Mouse (Mus musculus) lung, embryonic 15.5 days (tissue): ENCODE results near the gene Olfr372. TPM values are rescaled to one million over a fixed set of nuclear protein-coding genes. Genes with fewer than 3 reads are reported as not detected.
"Not testable (repeated sequence)": the region's sequence is repeated elsewhere in the genome, so short reads cannot be mapped to it uniquely, and the experiment has no call there.

Experiments
- ATAC-seq: fragments of 200-750 bp; cut with Nextera tagmentation; 2 replicates; pipeline ENCODE4 v1.8.0; 2017; ENCODE audit warnings: moderate number of reproducible peaks, borderline replicate concordance; ENCODE audit not compliant: low FRiP score, low TSS enrichment; ENCODE audit errors: extremely low read depth
- H3K27ac ChIP-seq: fragments of 300-500 bp; sonication (generic); 2 replicates; pipeline ENCODE4 v1.5.1; 2015; ENCODE audit warnings: moderate library complexity, mild to moderate bottlenecking, inconsistent platforms
- H3K27me3 ChIP-seq: fragments of 300-500 bp; sonication (generic); 2 replicates; pipeline ENCODE4 v1.6.1; 2015; ENCODE audit warnings: inconsistent platforms
- H3K36me3 ChIP-seq: fragments of 300-500 bp; sonication (generic); 2 replicates; pipeline ENCODE4 v1.6.1; 2015; ENCODE audit warnings: inconsistent platforms
- H3K4me1 ChIP-seq: fragments of 300-500 bp; sonication (generic); 2 replicates; pipeline ENCODE4 v1.6.1; 2015; ENCODE audit warnings: inconsistent platforms
- H3K4me2 ChIP-seq: fragments of 300-500 bp; sonication (generic); 2 replicates; pipeline ENCODE4 v1.6.1; 2015; ENCODE audit warnings: inconsistent platforms, mild to moderate bottlenecking, moderate library complexity
- H3K4me3 ChIP-seq: fragments of 300-500 bp; sonication (generic); 2 replicates; pipeline ENCODE4 v1.5.1; 2015; ENCODE audit warnings: mild to moderate bottlenecking, inconsistent platforms
- H3K9ac ChIP-seq: fragments of 300-500 bp; sonication (generic); 2 replicates; pipeline ENCODE4 v1.6.1; 2015; ENCODE audit warnings: inconsistent platforms
- H3K9me3 ChIP-seq: fragments of 300-500 bp; sonication (generic); 2 replicates; pipeline ENCODE4 v1.6.1; 2016; ENCODE audit warnings: inconsistent platforms
- WGBS: fragments of 180-500 bp; shearing (Covaris S2); methylation state at CpG from one replicate; pipeline ENCODE4 v1.1.7; 2015; 5-methylcytosine and 5-hydroxymethylcytosine counted together
- polyA plus RNA-seq: library from polyadenylated mRNA; unstranded; fragments of >200 nt; fragmentation: Nextera tagmentation; extraction: Ambion mirVana; gene quantifications from 2 replicates; pipeline ENCODE4 v1.2.1, GENCODE M21; 2015

The Olfr372 gene
- not detected in 2 replicates for polyA plus RNA-seq

- not testable (repeated sequence) for H3K36me3 ChIP-seq, H3K27me3 ChIP-seq, H3K27ac ChIP-seq, H3K4me3 ChIP-seq, ATAC-seq, H3K9me3 ChIP-seq, H3K4me2 ChIP-seq, H3K9ac ChIP-seq, H3K4me1 ChIP-seq
- WGBS, result 59% methylated on average over 4 of the region's 4 CpGs
Measured at GRCm38 (mm10) chr8:72040918-72041317, at the start of gene Olfr372. TSS of gene Olfr372 (plus strand) at chr8:72041218.

GRCm38 (mm10) chr8:71999434-71999833, 41.6 kb upstream of the Olfr372 start:
- ATAC-seq, result no peak
- WGBS, result 63% methylated on average over 1 of the region's 1 CpGs

DNA sequence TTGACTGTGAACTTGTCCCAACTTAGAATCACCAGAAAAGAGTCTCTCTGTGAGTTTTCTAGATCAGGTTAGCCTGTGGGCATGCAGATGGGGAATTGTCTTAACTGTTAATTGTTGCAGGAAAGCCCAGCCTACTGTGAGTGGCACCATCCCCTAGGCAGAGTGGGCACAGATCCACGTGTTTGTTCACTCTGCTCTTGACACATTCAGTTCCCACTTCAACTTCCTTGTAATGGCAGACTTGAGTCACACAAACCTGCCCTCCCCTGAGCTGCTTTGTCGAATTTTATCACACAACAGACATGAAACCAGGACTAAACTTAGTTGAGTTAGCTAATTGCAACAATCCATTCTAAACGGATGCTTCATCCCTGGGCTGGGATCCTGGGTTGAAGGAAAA, 40.8 kb upstream of the Olfr372 start:
- Histone ChIP-seq H3K4me2 (no peak overlapping the region), H3K27me3 (no peaks in the 10 kb centered on the region), H3K9me3 (no peaks in the 10 kb centered on the region), H3K27ac (no peak overlapping the region), H3K9ac (no peak overlapping the region), H3K4me1 (no peaks in the 10 kb centered on the region), H3K4me3 (no peak overlapping the region), H3K36me3 (no peaks in the 10 kb centered on the region)
- WGBS, result 54% methylated on average over 3 of the region's 3 CpGs
- no peak for ATAC-seq

More at GRCm38 (mm10) chr8:71999434-71999833, 41.6 kb upstream of the Olfr372 start:
- no peaks in the 10 kb centered on the region for H3K4me1 ChIP-seq
- no peaks in the 10 kb centered on the region for H3K36me3 ChIP-seq
- no peaks in the 10 kb centered on the region for H3K9me3 ChIP-seq
- no peak overlapping the region for H3K9ac ChIP-seq
- H3K4me3 ChIP-seq, result no peak overlapping the region
- no peak overlapping the region for H3K27ac ChIP-seq
- no peak overlapping the region for H3K4me2 ChIP-seq
- no peaks in the 10 kb centered on the region for H3K27me3 ChIP-seq

DNA sequence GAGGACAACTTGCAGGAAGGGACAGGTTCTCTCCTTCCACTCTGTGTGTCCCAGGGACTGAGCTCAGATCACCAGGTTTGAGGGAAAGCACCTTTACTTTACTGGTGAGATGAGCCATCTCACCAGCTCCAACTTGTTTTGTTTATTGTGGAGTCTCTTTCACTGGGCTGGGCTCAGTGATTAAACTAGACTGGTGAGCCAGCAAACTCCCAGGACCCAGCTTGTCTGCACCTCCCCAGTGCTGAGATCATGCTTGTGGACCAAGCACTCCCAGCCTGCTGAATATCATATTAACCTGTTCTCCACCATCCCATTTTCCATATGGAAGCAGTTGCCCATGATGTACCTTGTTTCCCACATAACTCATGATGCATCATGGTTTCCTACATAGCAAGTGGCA, 38.1 kb upstream of the Olfr372 start:
- no peak overlapping the region for H3K4me2 ChIP-seq
- no peak for ATAC-seq
- no peak overlapping the region for H3K27ac ChIP-seq
- no peaks in the 10 kb centered on the region for H3K27me3 ChIP-seq
- no peaks in the 10 kb centered on the region for H3K36me3 ChIP-seq
- no peak overlapping the region for H3K9ac ChIP-seq
- no peak overlapping the region for H3K4me3 ChIP-seq
- H3K4me1 ChIP-seq, result no peaks in the 10 kb centered on the region
- no peaks in the 10 kb centered on the region for H3K9me3 ChIP-seq

DNA sequence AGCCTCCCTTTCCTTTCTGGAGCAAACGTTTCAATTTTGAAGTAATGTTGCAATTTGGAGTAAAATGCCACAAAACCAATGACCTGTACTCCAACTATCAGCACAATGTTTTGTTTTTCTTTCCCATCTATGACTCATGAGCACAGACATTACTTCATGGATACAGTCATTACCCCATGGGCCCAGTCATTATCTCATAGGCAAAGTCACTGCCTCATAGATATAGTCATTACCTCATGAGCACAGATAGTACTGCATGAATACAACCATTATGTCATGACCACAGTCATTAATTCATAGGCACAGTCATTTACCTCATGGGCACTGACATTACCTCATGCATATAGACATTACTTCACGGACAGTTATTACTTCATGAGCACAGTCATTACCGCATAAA, 35.1 kb upstream of the Olfr372 start:
- 73% methylated on average over 3 of the region's 3 CpGs for WGBS
- Histone ChIP-seq H3K4me3 (no peak overlapping the region), H3K36me3 (no peaks in the 10 kb centered on the region), H3K4me1 (no peaks in the 10 kb centered on the region), H3K9ac (no peak overlapping the region), H3K27me3 (no peaks in the 10 kb centered on the region), H3K27ac (no peak overlapping the region), H3K4me2 (no peak overlapping the region), H3K9me3 (no peaks in the 10 kb centered on the region)
- no peak for ATAC-seq

DNA sequence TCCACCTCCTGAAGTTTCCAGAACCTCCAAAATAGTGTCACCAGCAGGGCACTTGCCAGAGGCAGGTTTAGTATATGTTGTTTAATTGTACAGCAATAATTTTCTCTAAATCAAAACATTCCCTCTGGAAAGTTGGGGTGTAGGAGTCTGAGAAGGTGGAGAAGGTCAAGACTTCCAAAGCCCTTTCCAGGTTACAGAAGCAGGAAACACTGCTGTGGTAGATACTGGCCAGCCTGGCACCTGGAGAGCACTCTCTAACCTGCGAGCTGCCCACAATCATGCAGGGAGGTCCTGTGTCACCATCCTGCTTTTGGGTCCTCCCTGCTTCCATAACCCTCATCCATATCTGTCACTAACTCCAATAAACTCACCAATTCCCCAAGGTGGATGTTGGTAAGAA, 34.3 kb upstream of the Olfr372 start:
- Histone ChIP-seq H3K9me3 (no peaks in the 10 kb centered on the region), H3K27me3 (no peaks in the 10 kb centered on the region), H3K36me3 (no peaks in the 10 kb centered on the region), H3K27ac (no peak overlapping the region), H3K4me2 (no peak overlapping the region), H3K4me1 (no peaks in the 10 kb centered on the region), H3K9ac (no peak overlapping the region), H3K4me3 (no peak overlapping the region)
- no peak for ATAC-seq
- 52% methylated on average over 1 of the region's 1 CpGs for WGBS

- no peak for ATAC-seq
- Histone ChIP-seq H3K4me1 (no peaks in the 10 kb centered on the region), H3K9me3 (no peaks in the 10 kb centered on the region), H3K27me3 (no peaks in the 10 kb centered on the region), H3K4me2 (no peak overlapping the region), H3K27ac (no peak overlapping the region), H3K9ac (no peak overlapping the region), H3K4me3 (no peak overlapping the region), H3K36me3 (no peaks in the 10 kb centered on the region)
- WGBS, result 58% methylated on average over 3 of the region's 3 CpGs
Measured at GRCm38 (mm10) chr8:72008134-72008641, 32.8 kb upstream of the Olfr372 start.

DNA sequence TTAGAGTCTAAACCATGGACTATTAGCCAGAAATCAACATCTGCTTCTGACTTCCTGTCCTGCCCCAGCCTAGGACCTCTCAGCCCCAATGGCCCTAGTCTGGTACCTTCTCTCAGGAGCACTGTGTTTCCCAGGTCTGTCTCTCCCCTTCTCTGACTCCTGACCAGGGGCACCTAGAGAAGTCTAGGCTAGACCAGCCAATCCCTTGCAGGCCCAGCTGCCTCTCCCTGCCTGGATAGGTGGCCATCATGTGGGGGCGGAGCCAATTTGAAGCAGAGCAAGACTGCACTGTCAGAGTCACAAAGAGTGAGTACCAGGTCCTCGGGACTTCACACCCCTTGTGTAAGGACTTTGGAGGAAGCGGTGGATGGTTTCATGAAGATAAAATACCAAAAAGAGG, 31.5 kb upstream of the Olfr372 start, which contains the start of gene Cyp4f18:
TSS of gene Cyp4f18 (minus strand) at position 154 of the 400 bp plus-strand sequence.
- no peaks in the 10 kb centered on the region for H3K36me3 ChIP-seq
- no peak within 1 kb of the TSS for H3K27ac ChIP-seq
- no peak for ATAC-seq
- whole genome bisulfite sequencing, result 64% methylated on average over 3 of the region's 3 CpGs
- no peak within 1 kb of the TSS for H3K4me2 ChIP-seq
- H3K27me3 ChIP-seq, result no peaks in the 10 kb centered on the region
- no peaks in the 10 kb centered on the region for H3K9me3 ChIP-seq
- no peak within 1 kb of the TSS for H3K9ac ChIP-seq
- H3K4me3 ChIP-seq, result no peak within 1 kb of the TSS
- H3K4me1 ChIP-seq, result no peaks in the 10 kb centered on the region

DNA sequence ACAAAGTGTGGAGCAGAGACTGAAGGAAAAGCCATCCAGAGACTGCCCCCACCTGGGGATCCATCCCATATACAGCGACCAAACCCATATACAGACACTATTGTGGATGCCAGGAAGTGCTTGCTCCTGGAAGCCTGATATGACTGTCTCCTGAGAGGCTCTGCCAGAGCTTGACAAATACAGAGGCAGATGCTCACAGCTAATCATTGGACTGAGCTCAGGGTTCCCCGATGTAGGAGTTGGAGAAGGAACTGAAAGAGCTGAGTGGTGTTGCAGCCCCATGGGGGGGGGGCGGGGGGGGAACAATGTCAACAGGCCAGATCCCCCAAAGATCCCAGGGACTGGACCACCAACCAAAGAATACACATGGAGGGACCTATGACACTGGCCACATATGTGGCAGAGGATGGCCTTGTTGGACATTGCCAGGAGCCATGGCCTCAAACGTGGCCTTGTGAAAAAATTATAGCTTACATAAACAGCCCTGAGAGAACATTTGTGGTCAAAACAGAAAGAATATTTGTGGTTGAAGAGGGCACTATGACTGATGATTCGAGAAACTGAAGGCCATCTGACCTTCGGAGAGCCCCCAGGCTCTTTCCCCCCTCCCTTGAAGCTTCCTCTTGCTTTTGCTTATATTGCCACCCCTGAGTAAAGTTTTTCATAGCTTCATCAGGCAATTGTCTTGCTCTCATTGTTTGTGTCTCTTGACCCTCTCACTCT, 27.4 kb upstream of the Olfr372 start:
- not testable (repeated sequence) for H3K4me1 ChIP-seq, H3K9me3 ChIP-seq, H3K4me3 ChIP-seq, H3K4me2 ChIP-seq, ATAC-seq, H3K36me3 ChIP-seq, H3K27me3 ChIP-seq, H3K27ac ChIP-seq, H3K9ac ChIP-seq
- 53% methylated on average over 6 of the region's 6 CpGs for WGBS

- H3K9me3 ChIP-seq, H3K27me3 ChIP-seq, H3K4me2 ChIP-seq, ATAC-seq, H3K9ac ChIP-seq, H3K4me3 ChIP-seq, H3K36me3 ChIP-seq, H3K4me1 ChIP-seq, H3K27ac ChIP-seq: not testable (repeated sequence)
- WGBS, result 33% methylated on average over 2 of the region's 2 CpGs
Measured at GRCm38 (mm10) chr8:72017339-72017738, 23.7 kb upstream of the Olfr372 start.

- Histone ChIP-seq H3K4me2 (no peak overlapping the region), H3K36me3 (no peaks in the 10 kb centered on the region), H3K9ac (no peak overlapping the region), H3K9me3 (no peaks in the 10 kb centered on the region), H3K4me1 (no peaks in the 10 kb centered on the region), H3K27me3 (no peaks in the 10 kb centered on the region), H3K27ac (no peak overlapping the region), H3K4me3 (no peak overlapping the region)
- no peak for ATAC-seq
- 57% methylated on average over 2 of the region's 2 CpGs for WGBS
Measured at GRCm38 (mm10) chr8:72018141-72018540, 22.9 kb upstream of the Olfr372 start.

DNA sequence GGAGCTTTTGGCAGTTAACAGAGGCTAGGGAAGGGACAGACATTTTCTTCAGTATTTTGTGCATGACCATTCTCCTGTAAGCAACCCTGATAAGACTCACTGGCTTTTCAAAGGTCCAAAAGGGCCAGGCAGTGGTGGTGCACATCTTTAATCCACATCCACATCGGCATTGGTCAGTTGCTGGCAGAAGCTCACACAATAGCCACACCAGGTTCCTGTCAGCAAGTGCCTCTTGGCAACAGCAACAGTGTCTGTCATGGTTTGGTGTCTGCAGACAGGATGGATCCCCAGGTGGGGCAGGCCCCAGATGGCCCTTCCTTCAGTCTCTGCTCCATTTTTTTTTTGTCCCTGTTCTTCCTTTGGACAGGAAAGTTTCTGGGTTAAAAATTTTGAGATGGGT, 22.0 kb upstream of the Olfr372 start:
- not testable (repeated sequence) for H3K9ac ChIP-seq, H3K4me1 ChIP-seq, H3K27ac ChIP-seq, H3K9me3 ChIP-seq, H3K36me3 ChIP-seq, H3K27me3 ChIP-seq, ATAC-seq, H3K4me3 ChIP-seq, H3K4me2 ChIP-seq
- 64% methylated on average over 1 of the region's 1 CpGs for WGBS
